Mouse (Mus musculus): ENCODE data around the gene Ss18l1.

DNA sequence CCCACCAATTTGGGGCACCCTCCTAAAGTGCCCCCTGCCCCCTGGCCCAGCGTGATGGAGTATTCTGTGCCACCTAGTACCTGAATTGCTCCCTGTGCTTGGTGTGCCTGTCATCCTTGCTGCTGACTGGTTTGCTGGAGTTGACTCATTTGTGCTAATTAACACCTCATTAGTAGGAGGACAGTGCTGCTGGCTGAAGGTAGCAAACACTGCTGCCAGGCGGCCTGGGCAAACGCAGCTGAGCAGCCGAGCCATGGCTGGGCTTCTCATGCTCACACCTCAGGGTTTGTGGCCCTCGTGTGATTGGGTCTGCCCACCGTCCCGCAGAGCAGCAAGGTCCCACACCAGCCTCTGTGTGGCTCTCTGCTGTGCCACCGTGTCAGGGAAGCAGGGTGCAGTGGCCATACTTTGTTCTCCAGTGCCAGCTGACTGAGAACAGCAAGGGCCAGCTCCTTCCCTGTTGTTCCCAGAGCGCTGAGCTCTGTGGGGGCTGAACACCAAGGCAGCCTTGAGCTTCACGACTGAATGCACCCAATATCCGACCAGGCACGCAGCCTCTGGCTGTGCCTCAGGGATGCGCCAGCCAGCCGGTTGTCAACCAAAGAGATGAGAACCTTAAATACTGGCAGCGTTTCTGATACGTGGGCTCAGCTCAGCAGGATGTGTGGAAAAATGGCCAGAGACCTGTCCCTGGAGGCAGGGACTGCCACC, 43.8 kb downstream of the Ss18l1 start:
- TF ChIP-seq ZC3H11A (IDR thresholded peaks at IDR 0.05; ENCODE audit: low read depth, low read length) (no peak), MAZ (IDR thresholded peaks at IDR 0.05; ENCODE audit: low read depth, low read length) (no peak), POLR2A (IDR thresholded peaks at IDR 0.05; ENCODE audit: low read depth, low read length) (no peak), CTCF (conservative IDR thresholded peaks at IDR 0.05 in 1 of 2, IDR thresholded peaks at IDR 0.05 in 1 of 2; ENCODE audit: low read depth in 2 of 2, low read length in 2 of 2) (no peak), SIN3A (IDR thresholded peaks at IDR 0.05; ENCODE audit: low read length) (no peak), CHD1 (IDR thresholded peaks at IDR 0.05; ENCODE audit: low read depth, low read length) (no peak), MAX (IDR thresholded peaks at IDR 0.05; ENCODE audit: low read length) (no peak)
